Mouse (Mus musculus) embryonic facial prominence, embryonic 15.5 days (tissue): ENCODE results near the gene Cpeb2. TPM values are rescaled to one million over a fixed set of nuclear protein-coding genes. Genes with fewer than 3 reads are reported as not detected.

Experiments
- ATAC-seq: fragments of 200-750 bp; cut with Nextera tagmentation; 2 replicates; pipeline ENCODE4 v1.8.0; 2017; ENCODE audit warnings: low read depth, moderate TSS enrichment; ENCODE audit not compliant: insufficient number of reproducible peaks, low FRiP score, low TSS enrichment
- H3K27ac ChIP-seq: fragments of 300-500 bp; sonication (generic); replicated peaks from 2 replicates; pipeline ENCODE4 v1.5.1; 2015; ENCODE audit warnings: mild to moderate bottlenecking, inconsistent platforms
- H3K27me3 ChIP-seq: fragments of 300-500 bp; sonication (generic); 2 replicates; pipeline ENCODE4 v1.6.1; 2015; ENCODE audit warnings: inconsistent platforms
- H3K36me3 ChIP-seq: fragments of 300-500 bp; sonication (generic); 2 replicates; pipeline ENCODE4 v1.6.1; 2015; ENCODE audit warnings: mild to moderate bottlenecking, inconsistent platforms
- H3K4me1 ChIP-seq: fragments of 300-500 bp; sonication (generic); 2 replicates; pipeline ENCODE4 v1.6.1; 2015; ENCODE audit warnings: inconsistent platforms
- H3K4me2 ChIP-seq: fragments of 300-500 bp; sonication (generic); replicated peaks from 2 replicates; pipeline ENCODE4 v1.6.1; 2015; ENCODE audit warnings: mild to moderate bottlenecking, inconsistent platforms
- H3K4me3 ChIP-seq: fragments of 300-500 bp; sonication (generic); replicated peaks from 2 replicates; pipeline ENCODE4 v1.5.1; 2015; ENCODE audit warnings: mild to moderate bottlenecking, inconsistent platforms
- H3K9ac ChIP-seq: fragments of 300-500 bp; sonication (generic); 2 replicates; pipeline ENCODE4 v1.6.1; 2015; ENCODE audit warnings: inconsistent platforms
- H3K9me3 ChIP-seq: fragments of 300-500 bp; sonication (generic); replicated peaks from 2 replicates; pipeline ENCODE4 v1.6.1; 2016; ENCODE audit warnings: inconsistent platforms
- WGBS: fragments of 180-500 bp; shearing (Covaris S2); methylation state at CpG from one replicate; pipeline ENCODE4 v1.1.7; 2015; 5-methylcytosine and 5-hydroxymethylcytosine counted together
- polyA plus RNA-seq: library from polyadenylated mRNA; unstranded; fragments of >200 nt; fragmentation: Nextera tagmentation; extraction: Ambion mirVana; gene quantifications from 2 replicates; pipeline ENCODE4 v1.2.1, GENCODE M21; 2015

The Cpeb2 gene
- polyA plus RNA-seq, 1 experiment from 2014 or later = 3.8 TPM

GRCm38 (mm10) chr5:43285756-43286155 is 52.8 kb downstream of the Cpeb2 start:
- no peak overlapping the region for H3K27ac ChIP-seq
- no peak overlapping the region for H3K9ac ChIP-seq
- no peaks in the 10 kb centered on the region for H3K36me3 ChIP-seq
- H3K4me1 ChIP-seq = no peaks in the 10 kb centered on the region
- no peak overlapping the region for H3K4me3 ChIP-seq
- H3K9me3 ChIP-seq = no peaks in the 10 kb centered on the region
- H3K4me2 ChIP-seq = no peak overlapping the region
- H3K27me3 ChIP-seq = no peaks in the 10 kb centered on the region
- no peak for ATAC-seq
- WGBS = 86% methylated on average over 12 of the region's 12 CpGs

GRCm38 (mm10) chr5:43289752-43290446 is 56.9 kb downstream of the Cpeb2 start:
- Histone ChIP-seq H3K9me3 (no peaks in the 10 kb centered on the region), H3K9ac (no peak overlapping the region), H3K27me3 (no peaks in the 10 kb centered on the region), H3K4me3 (no peak overlapping the region), H3K27ac (no peak overlapping the region), H3K4me1 (no peaks in the 10 kb centered on the region), H3K36me3 (no peaks in the 10 kb centered on the region), H3K4me2 (no peak overlapping the region)
- ATAC-seq = no peak
- 75% methylated on average over 8 of the region's 8 CpGs for WGBS

GRCm38 (mm10) chr5:43293136-43293535 is 60.2 kb downstream of the Cpeb2 start:
- H3K4me1 ChIP-seq = no peaks in the 10 kb centered on the region
- H3K4me2 ChIP-seq = no peak overlapping the region
- H3K9ac ChIP-seq = no peak overlapping the region
- H3K9me3 ChIP-seq = no peaks in the 10 kb centered on the region
- H3K4me3 ChIP-seq = no peak overlapping the region
- no peaks in the 10 kb centered on the region for H3K27me3 ChIP-seq
- H3K27ac ChIP-seq = no peak overlapping the region
- ATAC-seq = no peak
- WGBS = 87% methylated on average over 4 of the region's 4 CpGs
- H3K36me3 ChIP-seq = no peaks in the 10 kb centered on the region

- no peak for ATAC-seq
- H3K27me3 ChIP-seq = no peaks in the 10 kb centered on the region
- 65% methylated on average over 7 of the region's 7 CpGs for WGBS
- no peaks in the 10 kb centered on the region for H3K36me3 ChIP-seq
- H3K27ac ChIP-seq = no peak overlapping the region
- no peak overlapping the region for H3K9ac ChIP-seq
- no peaks in the 10 kb centered on the region for H3K4me1 ChIP-seq
- no peaks in the 10 kb centered on the region for H3K9me3 ChIP-seq
- H3K4me3 ChIP-seq = no peak overlapping the region
- no peak overlapping the region for H3K4me2 ChIP-seq
Observed at GRCm38 (mm10) chr5:43297459-43297858, 64.5 kb downstream of the Cpeb2 start.

GRCm38 (mm10) chr5:43298975-43299374 is 66.0 kb downstream of the Cpeb2 start:
- H3K9ac ChIP-seq = no peak overlapping the region
- WGBS = 63% methylated on average over 2 of the region's 2 CpGs
- no peaks in the 10 kb centered on the region for H3K4me1 ChIP-seq
- no peak overlapping the region for H3K4me3 ChIP-seq
- no peaks in the 10 kb centered on the region for H3K27me3 ChIP-seq
- H3K36me3 ChIP-seq = no peaks in the 10 kb centered on the region
- no peak overlapping the region for H3K4me2 ChIP-seq
- ATAC-seq = no peak
- H3K9me3 ChIP-seq = no peaks in the 10 kb centered on the region
- no peak overlapping the region for H3K27ac ChIP-seq

- no peaks in the 10 kb centered on the region for H3K36me3 ChIP-seq
- 89% methylated on average over 5 of the region's 5 CpGs for WGBS
- no peak overlapping the region for H3K4me3 ChIP-seq
- H3K9ac ChIP-seq = no peak overlapping the region
- no peaks in the 10 kb centered on the region for H3K9me3 ChIP-seq
- H3K27me3 ChIP-seq = no peaks in the 10 kb centered on the region
- H3K4me1 ChIP-seq = no peaks in the 10 kb centered on the region
- no peak overlapping the region for H3K27ac ChIP-seq
- H3K4me2 ChIP-seq = no peak overlapping the region
- no peak for ATAC-seq
Observed at GRCm38 (mm10) chr5:43300076-43300475, 67.1 kb downstream of the Cpeb2 start.

GRCm38 (mm10) chr5:43300979-43301378 is 68.0 kb downstream of the Cpeb2 start:
- no peak overlapping the region for H3K4me2 ChIP-seq
- no peaks in the 10 kb centered on the region for H3K9me3 ChIP-seq
- no peak overlapping the region for H3K9ac ChIP-seq
- H3K36me3 ChIP-seq = no peaks in the 10 kb centered on the region
- no peaks in the 10 kb centered on the region for H3K27me3 ChIP-seq
- no peaks in the 10 kb centered on the region for H3K4me1 ChIP-seq
- no peak overlapping the region for H3K4me3 ChIP-seq
- WGBS = 47% methylated on average over 3 of the region's 3 CpGs
- ATAC-seq = no peak
- no peak overlapping the region for H3K27ac ChIP-seq

- no peak for ATAC-seq
Observed at GRCm38 (mm10) chr5:43303504-43303903, 70.5 kb downstream of the Cpeb2 start.

GRCm38 (mm10) chr5:43305449-43305848 is 72.5 kb downstream of the Cpeb2 start:
- Histone ChIP-seq H3K27ac (no peak overlapping the region), H3K9me3 (no peaks in the 10 kb centered on the region), H3K9ac (no peak overlapping the region), H3K36me3 (no peaks in the 10 kb centered on the region), H3K4me1 (no peaks in the 10 kb centered on the region), H3K4me2 (no peak overlapping the region), H3K4me3 (no peak overlapping the region), H3K27me3 (no peaks in the 10 kb centered on the region)
- ATAC-seq = no peak
- WGBS = 89% methylated on average over 3 of the region's 3 CpGs

More at GRCm38 (mm10) chr5:43303504-43303903, 70.5 kb downstream of the Cpeb2 start:
- H3K4me1 ChIP-seq = no peaks in the 10 kb centered on the region
- WGBS = 37% methylated on average over 1 of the region's 1 CpGs
- H3K36me3 ChIP-seq = no peaks in the 10 kb centered on the region
- H3K27ac ChIP-seq = no peak overlapping the region
- H3K4me3 ChIP-seq = no peak overlapping the region
- no peaks in the 10 kb centered on the region for H3K9me3 ChIP-seq
- no peak overlapping the region for H3K4me2 ChIP-seq
- H3K27me3 ChIP-seq = no peaks in the 10 kb centered on the region
- no peak overlapping the region for H3K9ac ChIP-seq

GRCm38 (mm10) chr5:43309961-43310360 is 77.0 kb downstream of the Cpeb2 start:
- no peak overlapping the region for H3K4me3 ChIP-seq
- H3K27me3 ChIP-seq = no peaks in the 10 kb centered on the region
- no peak for ATAC-seq
- H3K36me3 ChIP-seq = no peaks in the 10 kb centered on the region
- H3K9me3 ChIP-seq = no peaks in the 10 kb centered on the region
- no peak overlapping the region for H3K27ac ChIP-seq
- no peak overlapping the region for H3K9ac ChIP-seq
- 38% methylated on average over 4 of the region's 4 CpGs for WGBS
- H3K4me2 ChIP-seq = no peak overlapping the region
- H3K4me1 ChIP-seq = no peaks in the 10 kb centered on the region

- no peaks in the 10 kb centered on the region for H3K9me3 ChIP-seq
- no peaks in the 10 kb centered on the region for H3K36me3 ChIP-seq
- no peaks in the 10 kb centered on the region for H3K27me3 ChIP-seq
- no peak overlapping the region for H3K4me2 ChIP-seq
- no peak overlapping the region for H3K27ac ChIP-seq
- ATAC-seq = no peak
- peaks cover 7% of the 10 kb centered on the region; the same call in 1 of the 2 replicates for H3K4me1 ChIP-seq
- H3K9ac ChIP-seq = no peak overlapping the region
- H3K4me3 ChIP-seq = no peak overlapping the region
- WGBS = 76% methylated on average over 3 of the region's 3 CpGs
Observed at GRCm38 (mm10) chr5:43324311-43324862, 91.4 kb downstream of the Cpeb2 start.

GRCm38 (mm10) chr5:43325561-43325960 is 92.6 kb downstream of the Cpeb2 start:
- Histone ChIP-seq H3K4me2 (no peak overlapping the region), H3K4me3 (no peak overlapping the region), H3K4me1 (peaks cover 7% of the 10 kb centered on the region; the same call in 1 of the 2 replicates), H3K27me3 (no peaks in the 10 kb centered on the region), H3K9me3 (no peaks in the 10 kb centered on the region), H3K36me3 (no peaks in the 10 kb centered on the region), H3K9ac (no peak overlapping the region), H3K27ac (no peak overlapping the region)
- no peak for ATAC-seq
- WGBS = 62% methylated on average over 4 of the region's 4 CpGs
